Mouse (Mus musculus) erythroblast, embryonic 14.5 days (primary cell): ENCODE measurements around the gene Nipal4. TPM values are rescaled to one million over a fixed set of nuclear protein-coding genes. Genes with fewer than 3 reads are reported as not detected.

Experiments
- H3K27me3 ChIP-seq: 2 replicates; pipeline ENCODE4 v1.6.1; 2012; ENCODE audit warnings: inconsistent platforms; ENCODE audit not compliant: control insufficient read depth
- H3K36me3 ChIP-seq: 2 replicates; pipeline ENCODE4 v1.6.1; 2012; ENCODE audit warnings: mild to moderate bottlenecking, inconsistent platforms; ENCODE audit not compliant: control insufficient read depth
- H3K4me1 ChIP-seq: 2 replicates; pipeline ENCODE4 v1.6.1; 2012; ENCODE audit warnings: inconsistent platforms; ENCODE audit not compliant: control insufficient read depth
- H3K4me3 ChIP-seq: replicated peaks from 2 replicates; pipeline ENCODE3; 2012; ENCODE audit warnings: moderate library complexity, mild to moderate bottlenecking, inconsistent platforms
- H3K9me3 ChIP-seq: 2 replicates; pipeline ENCODE4 v1.6.1; 2012; ENCODE audit warnings: low read length, inconsistent platforms, mixed read lengths; ENCODE audit not compliant: control insufficient read depth
- GATA1 ChIP-seq: IDR thresholded peaks from 2 replicates; pipeline ENCODE4 v1.6.1; 2012; ENCODE audit warnings: low read length, inconsistent platforms, mixed read lengths
- TAL1 ChIP-seq: IDR thresholded peaks from 3 replicates; pipeline ENCODE4 v1.6.1; 2012; ENCODE audit warnings: low read length, inconsistent platforms, mixed read lengths
- polyA plus RNA-seq: library from polyadenylated mRNA; stranded (reverse); fragments of >175 nt; gene quantifications from 2 replicates; pipeline ENCODE4 v1.2.3, GENCODE M21; 2012

Nipal4 gene
- polyA plus RNA-seq, 1 experiment, result not detected

DNA sequence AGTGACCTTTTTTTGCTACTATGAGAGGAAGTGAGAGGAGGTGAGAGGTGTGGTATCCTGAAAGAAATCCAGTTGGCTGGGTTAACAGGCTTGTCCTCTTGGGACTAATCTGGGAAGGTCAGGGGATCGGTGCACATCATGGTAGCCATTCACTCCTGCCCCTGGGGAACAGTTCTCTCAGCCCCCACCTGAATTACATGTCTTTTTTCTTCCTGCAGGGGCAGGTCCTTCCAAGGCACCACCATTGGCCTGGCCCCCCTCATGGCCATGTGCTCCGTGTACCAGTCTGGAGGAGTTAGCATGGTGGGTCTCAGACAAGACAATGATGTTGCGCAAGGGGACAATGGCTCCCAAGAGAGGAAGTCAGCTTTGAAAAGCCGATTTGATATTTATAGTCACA, 43.4 kb downstream of the Nipal4 start:
- Histone ChIP-seq H3K4me1 (peaks cover 4% of the 10 kb centered on the region), H3K36me3 (no peaks in the 10 kb centered on the region), H3K27me3 (no peaks in the 10 kb centered on the region), H3K4me3 (no peak overlapping the region), H3K9me3 (no peaks in the 10 kb centered on the region)
- TF ChIP-seq TAL1 (no peak), GATA1 (no peak)

DNA sequence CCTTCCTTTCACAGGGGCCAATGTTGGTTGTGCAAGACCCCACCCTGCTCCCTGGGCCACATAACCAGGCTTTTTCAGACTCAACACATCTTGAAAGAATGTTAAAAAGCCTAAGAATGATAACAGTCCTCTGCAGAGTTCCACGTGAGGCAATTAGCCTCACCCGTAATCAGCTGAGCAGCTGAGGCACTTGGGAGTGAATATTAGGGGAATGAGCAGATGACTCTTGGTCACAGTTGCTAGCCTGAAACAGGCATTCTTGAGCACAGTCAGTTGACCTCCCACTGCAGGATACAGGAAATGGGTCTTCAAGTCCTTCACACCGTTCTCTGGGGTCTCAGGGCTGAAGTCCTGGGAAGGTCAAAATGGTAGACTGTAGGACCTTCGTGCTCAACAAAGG, 44.6 kb downstream of the Nipal4 start:
- TF ChIP-seq TAL1, result no peak
- TF ChIP-seq GATA1, result no peak
- H3K4me1 ChIP-seq, result no peaks in the 10 kb centered on the region

GRCm38 (mm10) chr11:46120084-46120483, 46.2 kb downstream of the Nipal4 start:
- TF ChIP-seq TAL1, result no peak
- TF ChIP-seq GATA1, result no peak
- Histone ChIP-seq H3K4me3 (no peak overlapping the region), H3K36me3 (no peaks in the 10 kb centered on the region), H3K4me1 (no peaks in the 10 kb centered on the region), H3K9me3 (no peaks in the 10 kb centered on the region), H3K27me3 (0 out of 2 replicates have a peak, but pooled peaks cover 3% of the 10 kb centered on the region)

More for the DNA sequence above, 44.6 kb downstream of the Nipal4 start:
- Histone ChIP-seq H3K27me3 (no peaks in the 10 kb centered on the region), H3K4me3 (no peak overlapping the region), H3K36me3 (no peaks in the 10 kb centered on the region), H3K9me3 (no peaks in the 10 kb centered on the region)

- TF ChIP-seq GATA1, result no peak
- TF ChIP-seq TAL1, result no peak
- H3K27me3 ChIP-seq, result 0 out of 2 replicates have a peak, but pooled peaks cover 3% of the 10 kb centered on the region
- no peak overlapping the region for H3K4me3 ChIP-seq
- H3K36me3 ChIP-seq, result no peaks in the 10 kb centered on the region
- H3K4me1 ChIP-seq, result no peaks in the 10 kb centered on the region
- no peaks in the 10 kb centered on the region for H3K9me3 ChIP-seq
These were observed 46.7 kb downstream of the Nipal4 start for GRCm38 (mm10) chr11:46119624-46120023.

GRCm38 (mm10) chr11:46116510-46116909, 49.8 kb downstream of the Nipal4 start:
- Histone ChIP-seq H3K4me1 (no peaks in the 10 kb centered on the region), H3K27me3 (0 out of 2 replicates have a peak, but pooled peaks cover 3% of the 10 kb centered on the region), H3K9me3 (no peaks in the 10 kb centered on the region), H3K4me3 (no peak overlapping the region), H3K36me3 (no peaks in the 10 kb centered on the region)
- TF ChIP-seq GATA1 (no peak), TAL1 (no peak)

DNA sequence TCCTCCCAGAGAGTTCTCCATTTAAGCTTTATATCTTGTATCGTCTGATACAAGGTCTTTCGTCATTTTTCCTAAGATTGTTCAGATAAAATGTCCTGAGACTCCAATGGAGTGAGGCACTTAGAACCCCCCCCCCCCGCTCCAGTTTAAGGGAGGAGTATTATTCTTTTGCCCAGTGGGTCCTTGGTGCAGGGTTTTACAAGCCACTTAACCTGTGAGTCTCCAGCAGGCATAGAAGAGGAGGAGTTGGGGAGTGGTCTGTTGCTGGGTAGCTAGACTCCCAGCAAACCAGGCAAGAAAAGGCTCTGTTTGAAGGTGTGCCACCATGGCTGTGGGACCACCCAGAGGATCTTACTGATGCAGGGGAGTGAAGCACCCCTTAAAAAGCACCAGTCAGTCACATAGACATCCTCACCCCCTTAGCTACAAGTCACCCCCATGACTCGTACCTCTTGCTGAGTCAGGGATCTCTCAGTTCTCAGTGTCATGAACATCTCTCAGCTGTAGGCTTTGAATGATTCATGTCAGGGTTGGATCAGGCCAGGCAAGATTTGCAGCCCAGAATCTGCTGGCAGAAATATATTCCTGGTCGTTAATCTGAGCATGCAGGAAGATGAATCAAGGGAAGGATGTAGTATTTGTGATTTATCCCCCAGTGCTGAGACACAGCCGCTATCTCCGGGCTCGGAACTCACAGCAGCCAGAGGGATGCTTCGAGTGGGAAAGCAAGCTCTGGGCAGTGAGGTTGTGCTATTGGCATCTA, 50.7 kb downstream of the Nipal4 start:
- Histone ChIP-seq H3K4me1 (no peaks in the 10 kb centered on the region), H3K36me3 (no peaks in the 10 kb centered on the region), H3K9me3 (no peaks in the 10 kb centered on the region), H3K27me3 (0 out of 2 replicates have a peak, but pooled peaks cover 3% of the 10 kb centered on the region), H3K4me3 (no peak overlapping the region)
- TF ChIP-seq GATA1 (no peak), TAL1 (no peak)

DNA sequence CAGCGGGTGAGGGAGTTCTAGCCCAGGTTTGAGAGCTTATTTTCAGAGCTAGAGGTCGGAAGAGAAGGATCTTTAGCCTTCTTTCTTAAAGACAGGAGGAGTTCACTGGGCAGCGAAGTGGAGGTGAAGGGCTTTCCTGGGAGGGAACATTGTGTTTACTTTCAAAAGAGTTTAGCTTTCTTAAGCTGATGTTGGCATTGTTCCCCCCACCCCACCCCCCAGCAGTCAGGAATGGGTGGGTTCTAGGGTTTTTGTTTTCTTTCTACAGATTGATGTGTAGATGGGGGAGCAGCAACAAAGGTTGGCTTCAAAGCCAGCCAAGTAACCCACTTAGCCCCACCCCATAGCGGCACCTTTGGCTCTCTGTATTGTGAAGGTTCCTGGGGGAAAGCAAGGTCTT, 51.3 kb downstream of the Nipal4 start:
- H3K36me3 ChIP-seq, result no peaks in the 10 kb centered on the region
- H3K27me3 ChIP-seq, result 0 out of 2 replicates have a peak, but pooled peaks cover 3% of the 10 kb centered on the region
- no peaks in the 10 kb centered on the region for H3K4me1 ChIP-seq
- H3K4me3 ChIP-seq, result no peak overlapping the region
- TF ChIP-seq GATA1 (no peak), TAL1 (no peak)
- no peaks in the 10 kb centered on the region for H3K9me3 ChIP-seq

GRCm38 (mm10) chr11:46114221-46114620, 52.1 kb downstream of the Nipal4 start:
- H3K9me3 ChIP-seq, result no peaks in the 10 kb centered on the region
- no peaks in the 10 kb centered on the region for H3K36me3 ChIP-seq
- 0 out of 2 replicates have a peak, but pooled peaks cover 3% of the 10 kb centered on the region for H3K27me3 ChIP-seq
- no peak for TF ChIP-seq TAL1
- no peak for TF ChIP-seq GATA1
- no peak overlapping the region for H3K4me3 ChIP-seq
- no peaks in the 10 kb centered on the region for H3K4me1 ChIP-seq

- H3K36me3 ChIP-seq, result no peaks in the 10 kb centered on the region
- 0 out of 2 replicates have a peak, but pooled peaks cover 3% of the 10 kb centered on the region for H3K27me3 ChIP-seq
- H3K9me3 ChIP-seq, result no peaks in the 10 kb centered on the region
- no peak overlapping the region for H3K4me3 ChIP-seq
- no peak for TF ChIP-seq GATA1
- no peak for TF ChIP-seq TAL1
- H3K4me1 ChIP-seq, result no peaks in the 10 kb centered on the region
These were observed 53.1 kb downstream of the Nipal4 start for GRCm38 (mm10) chr11:46113211-46113610.

DNA sequence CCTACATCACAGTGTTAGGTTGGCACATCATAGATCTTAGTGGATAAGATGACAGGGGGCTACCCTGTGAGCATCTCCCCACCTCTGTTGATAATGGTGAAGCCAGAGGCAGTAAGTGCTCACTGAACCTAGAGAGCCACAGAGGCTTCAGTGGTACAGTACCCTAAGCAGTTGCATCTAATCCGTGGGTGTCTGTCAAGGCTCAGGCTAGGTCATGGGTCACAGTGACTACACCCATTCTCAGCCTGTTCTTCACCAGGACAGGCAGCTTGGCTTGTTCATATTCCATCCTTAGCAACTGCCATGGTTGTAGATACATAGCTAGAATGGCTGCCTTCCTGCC, 55.4 kb downstream of the Nipal4 start:
- TF ChIP-seq GATA1 (no peak), TAL1 (no peak)
- Histone ChIP-seq H3K36me3 (no peaks in the 10 kb centered on the region), H3K9me3 (no peaks in the 10 kb centered on the region), H3K4me3 (no peak overlapping the region), H3K27me3 (0 out of 2 replicates have a peak, but pooled peaks cover under 1% of the 10 kb centered on the region), H3K4me1 (peaks cover 3% of the 10 kb centered on the region)
